Mouse (Mus musculus) C2C12 (cell line): ENCODE results near the gene Inpp5a. TPM values are rescaled to one million over a fixed set of nuclear protein-coding genes. Genes with fewer than 3 reads are reported as not detected.

Source experiments
- H3K27me3 ChIP-seq: one replicate; pipeline ENCODE4 v1.6.1; 2011; ENCODE audit not compliant: control insufficient read depth, insufficient read depth, insufficient read length
- H3K36me3 ChIP-seq: one replicate; pipeline ENCODE4 v1.6.1; 2011; ENCODE audit not compliant: control insufficient read depth, insufficient read depth
- H3K4me3 ChIP-seq: one replicate; pipeline ENCODE4 v1.5.1; 2011; ENCODE audit warnings: mild to moderate bottlenecking, control low read depth; ENCODE audit not compliant: poor library complexity, insufficient read depth, severe bottlenecking
- H3K79me2 ChIP-seq: one replicate; pipeline ENCODE4 v1.6.1; 2011; ENCODE audit not compliant: control insufficient read depth, insufficient read depth
- H3K79me3 ChIP-seq: one replicate; pipeline ENCODE4 v1.6.1; 2011; ENCODE audit warnings: low read depth, control low read depth
- H3ac ChIP-seq: one replicate; pipeline ENCODE3; 2011; ENCODE audit warnings: low read depth; ENCODE audit not compliant: control insufficient read depth, insufficient read length
- CEBPB ChIP-seq: IDR thresholded peaks from one replicate; pipeline ENCODE4 v1.6.1; 2011; ENCODE audit warnings: low read depth, mild to moderate bottlenecking, control low read depth, moderate library complexity
- CTCF ChIP-seq: IDR thresholded peaks from one replicate; pipeline ENCODE4 v1.5.1; 2011; ENCODE audit not compliant: control insufficient read depth, insufficient read depth, insufficient read length
- FOSL1 ChIP-seq: IDR thresholded peaks from one replicate; pipeline ENCODE4 v1.8.0; 2011; ENCODE audit warnings: mild to moderate bottlenecking, low read length; ENCODE audit not compliant: poor library complexity, insufficient read depth, severe bottlenecking
- MAX ChIP-seq: IDR thresholded peaks from one replicate; pipeline ENCODE4 v1.6.1; 2011; ENCODE audit warnings: mild to moderate bottlenecking, control low read depth
- MYOD1 ChIP-seq: IDR thresholded peaks from one replicate; pipeline ENCODE4 v1.6.1; 2011; ENCODE audit warnings: low read depth; ENCODE audit not compliant: control insufficient read depth, insufficient read length
- MYOG ChIP-seq: IDR thresholded peaks from one replicate; pipeline ENCODE4 v1.6.1; 2011; ENCODE audit not compliant: control insufficient read depth, insufficient read length; ENCODE audit errors: extremely low read depth
- USF1 ChIP-seq: IDR thresholded peaks from one replicate; pipeline ENCODE4 v1.6.1; 2011; ENCODE audit warnings: low read depth, mild to moderate bottlenecking, control low read depth, moderate library complexity
- polyA plus RNA-seq: library from polyadenylated mRNA; unstranded; fragments of >200 nt; fragmentation: generic; extraction: Trizol; gene quantifications from one replicate; pipeline ENCODE4 v1.2.1, GENCODE M21; 2012; ENCODE audit warnings: missing spikeins

Inpp5a gene
- polyA plus RNA-seq, 1 experiment: 22.7 TPM

GRCm38 (mm10) chr7:139406581-139406980, 17.7 kb downstream of the Inpp5a start:
- H3ac ChIP-seq: no peak overlapping the region
- no peak overlapping the region for H3K4me3 ChIP-seq
- no peaks in the 10 kb centered on the region for H3K36me3 ChIP-seq
- H3K79me2 ChIP-seq: peaks cover 12% of the 10 kb centered on the region
- no peaks in the 10 kb centered on the region for H3K79me3 ChIP-seq
- no peaks in the 10 kb centered on the region for H3K27me3 ChIP-seq
- TF ChIP-seq MYOD1: no peak
- TF ChIP-seq MAX: no peak
- no peak for TF ChIP-seq CEBPB
- TF ChIP-seq CTCF: no peak
- no peak for TF ChIP-seq FOSL1
- no peak for TF ChIP-seq USF1
- TF ChIP-seq MYOG: no peak

GRCm38 (mm10) chr7:139407966-139408365, 19.1 kb downstream of the Inpp5a start:
- no peak overlapping the region for H3K4me3 ChIP-seq
- H3K27me3 ChIP-seq: no peaks in the 10 kb centered on the region
- peaks cover 18% of the 10 kb centered on the region for H3K79me2 ChIP-seq
- H3K79me3 ChIP-seq: no peaks in the 10 kb centered on the region
- no peaks in the 10 kb centered on the region for H3K36me3 ChIP-seq
- H3ac ChIP-seq: no peak overlapping the region
- TF ChIP-seq MAX (no peak), MYOG (no peak), FOSL1 (no peak), USF1 (no peak), CTCF (no peak), CEBPB (no peak), MYOD1 (no peak)

- no peaks in the 10 kb centered on the region for H3K79me3 ChIP-seq
- no peak overlapping the region for H3K4me3 ChIP-seq
- H3K36me3 ChIP-seq: no peaks in the 10 kb centered on the region
- no peaks in the 10 kb centered on the region for H3K27me3 ChIP-seq
- no peak for TF ChIP-seq CTCF
- no peak for TF ChIP-seq MYOG
- TF ChIP-seq CEBPB: no peak
- no peak for TF ChIP-seq MAX
- TF ChIP-seq MYOD1: no peak
- no peak for TF ChIP-seq USF1
- TF ChIP-seq FOSL1: no peak
- peaks cover 20% of the 10 kb centered on the region for H3K79me2 ChIP-seq
- H3ac ChIP-seq: no peak overlapping the region
Observed at GRCm38 (mm10) chr7:139409903-139410302, 21.0 kb downstream of the Inpp5a start.

GRCm38 (mm10) chr7:139412223-139412950, 23.5 kb downstream of the Inpp5a start:
- H3K27me3 ChIP-seq: no peaks in the 10 kb centered on the region
- TF ChIP-seq CTCF: no peak
- TF ChIP-seq MYOD1: no peak
- no peak for TF ChIP-seq FOSL1
- TF ChIP-seq USF1: no peak
- no peak for TF ChIP-seq CEBPB
- no peak for TF ChIP-seq MAX
- no peaks in the 10 kb centered on the region for H3K36me3 ChIP-seq
- H3K79me3 ChIP-seq: no peaks in the 10 kb centered on the region
- peaks cover 14% of the 10 kb centered on the region for H3K79me2 ChIP-seq
- no peak overlapping the region for H3K4me3 ChIP-seq
- no peak overlapping the region for H3ac ChIP-seq

GRCm38 (mm10) chr7:139413400-139413799, 24.5 kb downstream of the Inpp5a start:
- H3K4me3 ChIP-seq: no peak overlapping the region

More at GRCm38 (mm10) chr7:139413400-139413799, 24.5 kb downstream of the Inpp5a start:
- Histone ChIP-seq H3K27me3 (no peaks in the 10 kb centered on the region), H3K79me2 (peaks cover 15% of the 10 kb centered on the region), H3K36me3 (no peaks in the 10 kb centered on the region), H3ac (no peak overlapping the region), H3K79me3 (no peaks in the 10 kb centered on the region)
- no peak for TF ChIP-seq MYOD1
- no peak for TF ChIP-seq CTCF
- TF ChIP-seq MAX: no peak
- no peak for TF ChIP-seq MYOG
- no peak for TF ChIP-seq CEBPB
- TF ChIP-seq USF1: no peak
- TF ChIP-seq FOSL1: no peak
